Mouse (Mus musculus) midbrain, embryonic 15.5 days (tissue): ENCODE measurements around the gene Cd28. TPM values are rescaled to one million over a fixed set of nuclear protein-coding genes. Genes with fewer than 3 reads are reported as not detected.

ENCODE experiments used
- ATAC-seq: fragments of 200-750 bp; cut with Nextera tagmentation; replicated peaks from 2 replicates; pipeline ENCODE4 v1.8.0; 2017; ENCODE audit warnings: moderate TSS enrichment
- H3K27ac ChIP-seq: fragments of 300-500 bp; sonication (generic); 2 replicates; pipeline ENCODE4 v1.5.1; 2015; ENCODE audit warnings: mild to moderate bottlenecking, inconsistent platforms
- H3K27me3 ChIP-seq: fragments of 300-500 bp; sonication (generic); replicated peaks from 2 replicates; pipeline ENCODE4 v1.6.1; 2015; ENCODE audit warnings: inconsistent platforms
- H3K36me3 ChIP-seq: fragments of 300-500 bp; sonication (generic); replicated peaks from 2 replicates; pipeline ENCODE4 v1.6.1; 2015; ENCODE audit warnings: inconsistent platforms
- H3K4me1 ChIP-seq: fragments of 300-500 bp; sonication (generic); 2 replicates; pipeline ENCODE4 v1.6.1; 2015; ENCODE audit warnings: inconsistent platforms
- H3K4me2 ChIP-seq: fragments of 300-500 bp; sonication (generic); 2 replicates; pipeline ENCODE4 v1.6.1; 2015; ENCODE audit warnings: inconsistent platforms, mild to moderate bottlenecking, moderate library complexity
- H3K4me3 ChIP-seq: fragments of 300-500 bp; sonication (generic); 2 replicates; pipeline ENCODE4 v1.5.1; 2015; ENCODE audit warnings: mild to moderate bottlenecking, inconsistent platforms
- H3K9ac ChIP-seq: fragments of 300-500 bp; sonication (generic); 2 replicates; pipeline ENCODE4 v1.6.1; 2015; ENCODE audit warnings: mild to moderate bottlenecking, inconsistent platforms
- H3K9me3 ChIP-seq: fragments of 300-500 bp; sonication (generic); 2 replicates; pipeline ENCODE4 v1.6.1; 2016; ENCODE audit warnings: inconsistent platforms
- WGBS: fragments of 180-500 bp; shearing (Covaris S2); methylation state at CpG from one replicate; pipeline ENCODE4 v1.1.7; 2015; ENCODE audit warnings: mixed read lengths; 5-methylcytosine and 5-hydroxymethylcytosine counted together
- polyA plus RNA-seq: library from polyadenylated mRNA; unstranded; fragments of >200 nt; fragmentation: Nextera tagmentation; extraction: Ambion mirVana; gene quantifications from 2 replicates; pipeline ENCODE4 v1.2.1, GENCODE M21; 2015

The Cd28 gene
- polyA plus RNA-seq, 1 experiment from 2014 or later: 0.13 TPM

GRCm38 (mm10) chr1:60731940-60732339 is 15.3 kb downstream of the Cd28 start:
- Histone ChIP-seq H3K36me3 (no peaks in the 10 kb centered on the region), H3K4me3 (no peak overlapping the region), H3K9ac (no peak overlapping the region), H3K27ac (no peak overlapping the region), H3K9me3 (no peaks in the 10 kb centered on the region), H3K4me2 (no peak overlapping the region), H3K27me3 (no peaks in the 10 kb centered on the region), H3K4me1 (no peaks in the 10 kb centered on the region)
- no peak for ATAC-seq
- 84% methylated on average over 2 of the region's 2 CpGs for WGBS

GRCm38 (mm10) chr1:60735072-60735907 is 18.7 kb downstream of the Cd28 start:
- Histone ChIP-seq H3K9ac (no peak overlapping the region), H3K4me3 (no peak overlapping the region), H3K27ac (no peak overlapping the region), H3K36me3 (no peaks in the 10 kb centered on the region), H3K27me3 (no peaks in the 10 kb centered on the region), H3K4me1 (no peaks in the 10 kb centered on the region), H3K4me2 (no peak overlapping the region), H3K9me3 (no peaks in the 10 kb centered on the region)
- no peak for ATAC-seq
- 63% methylated on average over 12 of the region's 12 CpGs for WGBS

GRCm38 (mm10) chr1:60735908-60736280 is 19.3 kb downstream of the Cd28 start:
- H3K27me3 ChIP-seq: no peaks in the 10 kb centered on the region
- ATAC-seq: no peak
- H3K4me1 ChIP-seq: no peaks in the 10 kb centered on the region
- WGBS: 86% methylated on average over 7 of the region's 7 CpGs
- no peak overlapping the region for H3K9ac ChIP-seq
- no peak overlapping the region for H3K27ac ChIP-seq
- no peak overlapping the region for H3K4me3 ChIP-seq
- H3K36me3 ChIP-seq: no peaks in the 10 kb centered on the region
- no peaks in the 10 kb centered on the region for H3K9me3 ChIP-seq
- H3K4me2 ChIP-seq: no peak overlapping the region

DNA sequence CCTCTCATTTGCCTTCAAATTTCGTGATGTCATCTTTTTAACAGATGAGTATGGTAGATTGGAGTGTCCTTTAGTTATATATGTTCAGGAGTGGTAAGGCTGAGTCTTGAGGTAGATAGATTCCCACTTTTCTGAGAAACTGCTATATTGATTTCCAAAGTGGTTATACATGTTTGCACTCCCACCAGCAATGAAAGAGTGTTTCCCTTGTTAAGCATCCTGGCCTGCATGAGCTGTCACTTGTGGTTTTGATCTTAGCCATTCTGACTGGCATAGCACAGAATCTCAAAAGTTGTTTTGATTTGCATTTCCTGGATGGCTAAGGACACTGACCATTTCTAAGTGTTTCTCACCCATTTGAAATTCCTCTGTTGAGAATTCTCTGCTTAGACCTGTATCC is 27.7 kb downstream of the Cd28 start:
- Histone ChIP-seq H3K4me3 (no peak overlapping the region), H3K9ac (no peak overlapping the region), H3K27me3 (no peaks in the 10 kb centered on the region), H3K4me2 (no peak overlapping the region), H3K36me3 (no peaks in the 10 kb centered on the region), H3K4me1 (no peaks in the 10 kb centered on the region), H3K27ac (no peak overlapping the region), H3K9me3 (no peaks in the 10 kb centered on the region)
- WGBS: 76% methylated on average over 1 of the region's 1 CpGs
- ATAC-seq: no peak

- Histone ChIP-seq H3K9ac (no peak overlapping the region), H3K9me3 (no peaks in the 10 kb centered on the region), H3K4me2 (no peak overlapping the region), H3K36me3 (no peaks in the 10 kb centered on the region), H3K4me1 (no peaks in the 10 kb centered on the region), H3K4me3 (no peak overlapping the region), H3K27ac (no peak overlapping the region), H3K27me3 (no peaks in the 10 kb centered on the region)
- WGBS: 83% methylated on average over 7 of the region's 7 CpGs
- no peak for ATAC-seq
Measured at GRCm38 (mm10) chr1:60745664-60746063, 29.1 kb downstream of the Cd28 start.

- Histone ChIP-seq H3K4me1 (no peaks in the 10 kb centered on the region), H3K4me2 (no peak overlapping the region), H3K4me3 (no peak overlapping the region), H3K27ac (no peak overlapping the region), H3K36me3 (no peaks in the 10 kb centered on the region), H3K9ac (no peak overlapping the region), H3K9me3 (no peaks in the 10 kb centered on the region), H3K27me3 (no peaks in the 10 kb centered on the region)
- ATAC-seq: no peak
- 57% methylated on average over 2 of the region's 2 CpGs for whole genome bisulfite sequencing
Measured at GRCm38 (mm10) chr1:60746153-60746552, 29.6 kb downstream of the Cd28 start.

- Histone ChIP-seq H3K9me3 (no peaks in the 10 kb centered on the region), H3K27ac (no peak overlapping the region), H3K4me1 (no peaks in the 10 kb centered on the region), H3K4me3 (no peak overlapping the region), H3K36me3 (no peaks in the 10 kb centered on the region), H3K9ac (no peak overlapping the region), H3K27me3 (no peaks in the 10 kb centered on the region), H3K4me2 (no peak overlapping the region)
- no peak for ATAC-seq
- 90% methylated on average over 5 of the region's 5 CpGs for WGBS
Measured at GRCm38 (mm10) chr1:60746856-60747255, 30.3 kb downstream of the Cd28 start.

DNA sequence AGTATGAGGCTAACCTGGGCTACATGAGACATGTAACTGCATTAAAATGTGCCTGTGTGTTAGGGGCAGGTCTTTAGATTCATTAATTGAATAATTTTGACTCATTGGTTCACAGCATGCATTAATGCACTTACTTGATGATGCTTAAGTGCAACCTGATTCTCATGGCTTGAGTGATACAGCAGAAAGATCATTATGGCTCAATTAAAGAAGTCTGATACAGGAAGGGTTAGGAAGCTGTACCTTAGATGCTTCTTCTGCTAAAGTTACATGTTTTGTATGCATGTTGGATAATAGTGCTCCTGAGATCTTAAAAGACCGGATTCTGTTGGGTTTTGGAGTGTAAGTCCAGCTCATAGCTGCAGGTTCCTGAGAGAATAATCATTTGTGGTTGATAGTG is 31.7 kb downstream of the Cd28 start:
- no peaks in the 10 kb centered on the region for H3K4me1 ChIP-seq
- H3K27me3 ChIP-seq: no peaks in the 10 kb centered on the region
- no peak overlapping the region for H3K27ac ChIP-seq
- no peak overlapping the region for H3K9ac ChIP-seq
- H3K4me2 ChIP-seq: no peak overlapping the region
- no peaks in the 10 kb centered on the region for H3K9me3 ChIP-seq
- no peaks in the 10 kb centered on the region for H3K36me3 ChIP-seq
- H3K4me3 ChIP-seq: no peak overlapping the region
- WGBS: 91% methylated on average over 1 of the region's 1 CpGs
- ATAC-seq: no peak

- no peaks in the 10 kb centered on the region for H3K36me3 ChIP-seq
- 77% methylated on average over 4 of the region's 4 CpGs for WGBS
- no peaks in the 10 kb centered on the region for H3K27me3 ChIP-seq
- H3K9me3 ChIP-seq: no peaks in the 10 kb centered on the region
- no peak overlapping the region for H3K27ac ChIP-seq
- no peak overlapping the region for H3K4me2 ChIP-seq
- no peak for ATAC-seq
- no peaks in the 10 kb centered on the region for H3K4me1 ChIP-seq
- no peak overlapping the region for H3K4me3 ChIP-seq
- no peak overlapping the region for H3K9ac ChIP-seq
Measured at GRCm38 (mm10) chr1:60748936-60749335, 32.3 kb downstream of the Cd28 start.

- no peak overlapping the region for H3K4me2 ChIP-seq
- 78% methylated on average over 5 of the region's 5 CpGs for WGBS
- H3K4me3 ChIP-seq: no peak overlapping the region
- no peak overlapping the region for H3K27ac ChIP-seq
- ATAC-seq: no peak
- H3K36me3 ChIP-seq: no peaks in the 10 kb centered on the region
- H3K9me3 ChIP-seq: no peaks in the 10 kb centered on the region
- H3K4me1 ChIP-seq: no peaks in the 10 kb centered on the region
- no peak overlapping the region for H3K9ac ChIP-seq
- H3K27me3 ChIP-seq: no peaks in the 10 kb centered on the region
Measured at GRCm38 (mm10) chr1:60749346-60749840, 32.8 kb downstream of the Cd28 start.

DNA sequence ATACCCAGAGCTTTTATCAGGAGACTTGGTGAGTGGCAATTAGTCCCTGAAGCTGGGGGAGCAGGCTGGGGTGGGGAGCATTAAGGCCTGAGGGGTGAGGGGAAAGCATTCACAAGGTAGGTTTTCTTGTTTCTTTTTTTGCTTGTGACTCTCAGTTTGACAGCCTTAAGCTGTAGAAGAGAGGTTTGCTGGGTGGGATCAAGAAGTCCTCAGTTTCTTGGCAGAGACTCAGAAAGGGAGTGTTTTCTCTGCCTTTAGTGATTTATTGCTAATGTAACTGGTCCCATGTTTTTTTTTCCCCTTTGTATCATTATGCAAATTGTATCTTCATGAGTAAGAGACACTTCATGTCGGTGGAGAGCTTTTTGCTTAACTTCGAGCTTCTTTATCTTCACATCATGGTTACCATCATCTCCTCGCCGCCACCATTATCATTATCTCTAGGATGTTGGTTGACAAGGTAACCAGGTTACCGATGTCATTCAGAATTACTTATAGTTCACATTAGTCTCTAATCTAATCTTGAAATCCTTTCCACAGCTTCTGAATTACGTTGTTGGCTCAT is 33.7 kb downstream of the Cd28 start:
- no peak overlapping the region for H3K9ac ChIP-seq
- H3K9me3 ChIP-seq: no peaks in the 10 kb centered on the region
- H3K36me3 ChIP-seq: no peaks in the 10 kb centered on the region
- ATAC-seq: no peak
- 91% methylated on average over 6 of the region's 6 CpGs for WGBS
- H3K27me3 ChIP-seq: no peaks in the 10 kb centered on the region
- H3K4me1 ChIP-seq: no peaks in the 10 kb centered on the region
- no peak overlapping the region for H3K4me3 ChIP-seq
- no peak overlapping the region for H3K27ac ChIP-seq
- no peak overlapping the region for H3K4me2 ChIP-seq

- no peak overlapping the region for H3K4me3 ChIP-seq
- no peak overlapping the region for H3K27ac ChIP-seq
- H3K9ac ChIP-seq: no peak overlapping the region
- 94% methylated on average over 4 of the region's 4 CpGs for WGBS
- no peak overlapping the region for H3K4me2 ChIP-seq
- H3K4me1 ChIP-seq: no peaks in the 10 kb centered on the region
- H3K27me3 ChIP-seq: no peaks in the 10 kb centered on the region
- H3K36me3 ChIP-seq: no peaks in the 10 kb centered on the region
- no peaks in the 10 kb centered on the region for H3K9me3 ChIP-seq
- ATAC-seq: no peak
Measured at GRCm38 (mm10) chr1:60751011-60751410, 34.4 kb downstream of the Cd28 start.

DNA sequence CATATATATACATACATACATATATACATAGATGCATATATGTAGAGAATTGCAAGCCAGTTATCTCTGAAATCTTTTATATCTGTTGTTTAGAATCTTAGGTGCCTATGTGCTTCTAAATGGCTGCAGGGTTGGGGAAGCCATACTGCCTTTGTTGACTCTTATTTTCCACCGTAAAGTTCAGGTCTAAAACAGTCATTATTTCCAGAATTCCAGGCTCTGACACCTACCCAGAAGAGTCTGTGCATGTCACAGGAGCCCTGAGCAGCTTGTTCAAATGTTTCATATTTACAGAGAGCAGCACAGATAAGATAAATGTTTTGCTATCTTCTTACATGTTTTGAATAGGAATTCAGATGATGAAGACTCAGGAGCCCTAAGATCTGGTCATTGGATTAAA is 36.4 kb downstream of the Cd28 start:
- H3K4me1 ChIP-seq: no peaks in the 10 kb centered on the region
- H3K9me3 ChIP-seq: no peaks in the 10 kb centered on the region
- no peaks in the 10 kb centered on the region for H3K27me3 ChIP-seq
- no peaks in the 10 kb centered on the region for H3K36me3 ChIP-seq
- no peak overlapping the region for H3K27ac ChIP-seq
- no peak overlapping the region for H3K9ac ChIP-seq
- ATAC-seq: no peak
- WGBS: 87% methylated on average over 1 of the region's 1 CpGs
- H3K4me3 ChIP-seq: no peak overlapping the region
- no peak overlapping the region for H3K4me2 ChIP-seq
